Mouse (Mus musculus): ENCODE results near the gene Cav3. TPM values are rescaled to one million over a fixed set of nuclear protein-coding genes. Genes with fewer than 3 reads are reported as not detected.

Cav3 gene
- not detected in 2 replicates for total RNA-seq (2021)
- long read RNA-seq, experiment 1 = 0 reads
- long read RNA-seq, experiment 2 = 0 reads

- no peak for DNase-seq
Measured at GRCm38 (mm10) chr6:112459341-112459749, at the start of gene Cav3. TSS of gene Cav3 (plus strand) at chr6:112459505.

GRCm38 (mm10) chr6:112419333-112419732 is 40.0 kb upstream of the Cav3 start:
- no peak for DNase-seq

- DNase-seq = no peak
Measured at GRCm38 (mm10) chr6:112420883-112421282, 38.4 kb upstream of the Cav3 start.

GRCm38 (mm10) chr6:112423746-112424501 is 35.4 kb upstream of the Cav3 start:
- peak; percentile 18 for DNase-seq

GRCm38 (mm10) chr6:112426018-112426732 is 33.1 kb upstream of the Cav3 start:
- no peak for DNase-seq

- no peak for DNase-seq
Measured at GRCm38 (mm10) chr6:112445675-112446074, 13.6 kb upstream of the Cav3 start.

- DNase-seq = no peak
Measured at GRCm38 (mm10) chr6:112461459-112461858, 2.2 kb downstream of the Cav3 start.

- DNase-seq = no peak
Measured at GRCm38 (mm10) chr6:112463331-112463730, 4.0 kb downstream of the Cav3 start.

- no peak for DNase-seq
Measured at GRCm38 (mm10) chr6:112465441-112465840, 6.1 kb downstream of the Cav3 start.

GRCm38 (mm10) chr6:112466001-112466400 is 6.7 kb downstream of the Cav3 start:
- DNase-seq = no peak

- no peak for DNase-seq
Measured at GRCm38 (mm10) chr6:112471644-112472043, 12.3 kb downstream of the Cav3 start.

GRCm38 (mm10) chr6:112479861-112480260 is 20.6 kb downstream of the Cav3 start:
- no peak for DNase-seq

GRCm38 (mm10) chr6:112484316-112484715 is 25.0 kb downstream of the Cav3 start:
- peak; percentile 52 for DNase-seq

- DNase-seq = no peak
Measured at GRCm38 (mm10) chr6:112487993-112488392, 28.7 kb downstream of the Cav3 start.

GRCm38 (mm10) chr6:112488821-112489180 is 29.5 kb downstream of the Cav3 start:
- peak; percentile 61 for DNase-seq

- DNase-seq = peak; percentile 58
Measured at GRCm38 (mm10) chr6:112489181-112489909, 30.0 kb downstream of the Cav3 start.

GRCm38 (mm10) chr6:112489910-112490559 is 30.7 kb downstream of the Cav3 start, which contains the start of gene Oxtr:
TSS of gene Oxtr (minus strand) at chr6:112489943.
- peak; percentile 18 for DNase-seq

GRCm38 (mm10) chr6:112490625-112491242 is 31.4 kb downstream of the Cav3 start:
- peak; percentile 94 for DNase-seq

- peak; percentile 19 for DNase-seq
Measured at GRCm38 (mm10) chr6:112491521-112491920, 32.2 kb downstream of the Cav3 start.

GRCm38 (mm10) chr6:112492656-112493055 is 33.4 kb downstream of the Cav3 start:
- peak; percentile 29 for DNase-seq

GRCm38 (mm10) chr6:112493371-112493770 is 34.1 kb downstream of the Cav3 start:
- no peak for DNase-seq

GRCm38 (mm10) chr6:112494620-112495081 is 35.3 kb downstream of the Cav3 start:
- DNase-seq = peak; percentile 81

All from adrenal gland, postnatal 14 days (tissue).